Mouse (Mus musculus): ENCODE results near the gene Hibadh.

DNA sequence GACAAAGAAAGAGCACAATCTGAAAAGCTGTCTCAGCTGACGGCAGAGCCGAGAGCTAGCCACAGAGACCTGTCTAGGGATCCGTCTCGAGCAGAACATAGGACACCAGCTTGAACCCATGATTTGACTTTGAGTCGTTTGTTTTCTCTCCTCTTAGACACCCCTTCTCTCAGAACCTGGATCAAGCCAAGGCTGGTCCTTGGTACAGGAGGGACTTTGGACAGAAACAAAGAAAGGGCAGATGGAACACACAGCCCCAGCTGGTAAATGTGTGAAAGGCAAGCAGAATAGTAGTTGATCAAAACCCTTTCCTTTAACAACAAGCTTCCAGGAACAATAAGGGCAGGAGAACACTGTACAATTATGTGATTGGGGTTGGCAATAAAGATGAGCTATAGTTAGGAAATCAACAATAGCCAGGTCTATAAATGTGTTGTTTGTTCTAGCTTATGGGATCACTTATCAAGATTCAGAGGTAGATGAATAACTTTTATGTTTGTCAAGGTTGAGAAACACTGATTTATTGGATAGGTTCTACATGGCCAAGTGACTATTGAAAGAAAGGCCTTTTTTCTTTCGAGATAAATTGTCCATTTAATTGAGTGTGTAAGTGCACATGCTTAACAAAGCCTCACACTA, 41.8 kb upstream of the Hibadh start:
- TF ChIP-seq CTCF (IDR thresholded peaks at IDR 0.05; ENCODE audit: low read depth, low read length), result no peak
- no peak for TF ChIP-seq POLR2A (IDR thresholded peaks at IDR 0.05; ENCODE audit: extremely low read depth, insufficient read depth, low read length)

All from liver, adult 2 months (tissue).